Mouse (Mus musculus) megakaryocyte-erythroid progenitor cell, adult 5-6 weeks (primary cell): ENCODE data around the gene Card11. TPM values are rescaled to one million over a fixed set of nuclear protein-coding genes. Genes with fewer than 3 reads are reported as not detected.

Source experiments
- ATAC-seq: replicated peaks from 2 replicates; pipeline ENCODE4 v1.8.0; 2016; ENCODE audit warnings: mild to moderate bottlenecking, inconsistent platforms; ENCODE audit not compliant: severe bottlenecking, poor library complexity, low FRiP score, low TSS enrichment
- total RNA-seq, 2 experiments: library from RNA; stranded (forward) in 1 of 2; stranded (reverse) in 1 of 2; fragments of 200-1000, 215-1000 nt in 1 of 2; fragments of >200 nt in 1 of 2; fragmentation: Nextera tagmentation in 1 of 2; gene quantifications; 2 replicates each; pipeline ENCODE4 v1.2.3; 2014 to 2017

Gene Card11
- total RNA-seq, 2 experiments from 2014 or later = 1.5 to 2.1 TPM

DNA sequence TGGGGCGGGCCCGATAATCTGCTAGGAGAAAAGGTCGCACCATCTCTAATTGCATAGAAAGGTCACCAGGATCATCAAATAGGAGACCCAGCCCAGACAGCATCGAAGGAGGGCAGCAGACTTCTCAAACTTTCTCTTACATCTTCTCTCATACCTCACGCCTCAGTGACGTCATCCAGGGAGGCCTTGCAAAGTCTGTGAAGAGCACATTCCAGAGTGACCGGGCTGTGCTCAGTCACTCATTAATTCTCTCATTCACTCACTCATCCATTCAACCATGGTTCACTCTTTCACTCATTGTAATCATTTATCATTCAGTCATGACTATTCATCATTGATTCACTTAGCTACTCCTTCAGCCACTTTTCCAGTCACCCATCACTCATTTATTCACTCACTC, 63.6 kb downstream of the Card11 start:
- no peak for ATAC-seq

GRCm38 (mm10) chr5:140935848-140936247, 64.5 kb downstream of the Card11 start:
- no peak for ATAC-seq

DNA sequence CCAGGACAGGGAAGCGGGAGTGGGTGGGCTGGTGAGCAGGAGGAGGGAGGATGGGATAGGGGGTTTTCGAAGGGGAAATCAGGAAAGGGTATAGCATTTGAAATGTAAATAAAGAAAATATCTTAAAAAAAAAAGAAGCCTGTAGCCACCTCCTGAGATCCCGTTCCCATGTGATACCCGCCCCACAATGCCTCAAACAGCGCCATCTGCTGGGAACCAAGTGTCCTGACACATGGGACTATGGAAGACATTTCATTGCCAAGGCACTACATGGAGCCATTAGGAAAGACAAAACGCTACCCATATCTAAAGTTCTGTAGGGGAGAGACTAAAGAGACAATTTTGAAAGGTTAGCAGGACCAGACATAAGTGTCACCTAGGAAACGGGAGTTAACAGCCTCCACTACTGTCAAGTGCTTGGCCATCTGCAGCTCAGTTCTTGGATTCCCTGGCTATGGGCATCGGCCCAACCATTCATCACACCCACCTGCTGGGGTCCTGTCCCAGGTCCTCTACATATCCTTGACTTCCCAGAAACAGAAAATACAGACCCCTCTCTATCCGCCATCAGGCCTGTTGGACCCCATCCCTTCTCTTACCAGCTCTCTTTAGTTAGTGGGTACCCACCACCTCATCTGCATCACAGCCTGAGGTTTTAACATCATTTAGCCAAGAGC, 65.6 kb downstream of the Card11 start:
- ATAC-seq = no peak

- ATAC-seq = no peak
Observed at GRCm38 (mm10) chr5:140931523-140932229, 68.7 kb downstream of the Card11 start.

DNA sequence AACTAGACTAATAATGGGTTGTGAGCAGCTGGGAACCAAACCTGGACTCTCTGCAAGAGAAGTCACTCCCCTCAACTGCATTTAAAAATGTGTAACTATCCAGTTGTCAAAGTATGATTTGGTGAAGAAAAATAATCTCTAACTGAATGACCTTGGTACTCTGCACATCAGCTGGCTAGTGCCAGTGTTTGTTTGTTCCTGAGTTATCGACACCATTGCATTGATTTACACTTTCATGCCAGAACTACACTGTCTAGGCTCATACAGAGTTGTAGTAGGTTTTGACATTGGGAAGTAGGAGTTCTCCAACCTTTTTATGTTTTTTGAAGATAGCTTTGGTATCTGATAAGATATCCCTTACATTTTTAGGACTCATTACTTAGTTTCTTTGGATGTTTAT, 81.9 kb downstream of the Card11 start:
- no peak for ATAC-seq

DNA sequence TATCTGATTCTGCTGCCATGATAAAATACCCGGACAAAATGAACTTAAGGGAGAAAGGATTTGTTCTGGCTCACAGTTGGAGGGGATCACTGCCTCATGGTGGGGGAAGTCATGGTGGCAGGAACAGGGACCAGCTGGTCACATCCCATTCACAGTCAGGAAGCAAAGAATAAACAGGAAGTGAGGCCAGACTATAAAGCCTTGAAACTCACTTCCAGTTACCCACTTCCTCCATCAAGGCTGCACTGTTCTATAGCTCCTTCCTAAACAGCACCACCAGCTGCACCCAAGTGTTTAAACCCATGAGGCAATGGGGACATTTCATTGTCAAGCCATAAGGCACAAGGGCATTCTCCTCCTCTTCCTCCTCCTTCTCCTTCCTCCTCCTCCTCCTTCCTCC, 82.6 kb downstream of the Card11 start:
- no peak for ATAC-seq

DNA sequence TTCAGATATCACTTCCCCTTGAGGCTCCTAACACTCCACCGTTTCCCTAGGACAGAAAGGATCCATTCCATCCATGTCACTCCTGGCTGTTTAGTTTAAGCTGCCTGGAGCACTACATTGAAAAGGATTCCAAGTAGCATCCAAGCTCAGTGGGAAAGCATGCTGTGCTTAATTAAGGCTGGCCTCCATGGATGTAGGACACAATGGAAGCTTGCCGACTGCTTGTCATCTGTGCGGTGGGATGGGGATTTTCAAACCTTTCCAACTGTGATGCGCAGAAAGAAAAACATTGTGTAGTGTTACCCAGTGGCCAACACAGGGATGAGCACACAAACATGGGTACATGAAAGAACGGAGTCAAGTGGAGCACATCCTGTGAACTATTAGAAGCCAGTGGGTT, 89.5 kb downstream of the Card11 start:
- ATAC-seq = no peak

DNA sequence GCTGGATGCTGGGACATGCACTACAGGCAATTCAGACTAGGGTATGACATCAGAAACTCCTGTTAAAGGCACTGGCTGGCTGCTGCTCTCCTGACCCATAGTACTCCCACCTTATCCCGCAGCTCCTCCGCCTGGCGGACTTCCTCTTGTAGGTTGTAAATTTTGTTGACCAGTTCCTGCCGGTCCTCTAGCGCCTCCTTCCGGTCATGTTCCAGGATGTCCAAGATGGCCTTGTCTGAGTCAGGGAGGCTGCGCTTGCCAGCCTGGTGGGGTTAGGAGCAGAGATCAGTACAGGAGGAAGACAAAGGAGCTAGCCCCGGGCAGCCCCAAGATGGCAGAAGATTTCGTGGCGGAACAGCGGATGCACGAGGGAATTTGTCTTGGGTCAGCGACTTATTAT, 99.5 kb downstream of the Card11 start:
- no peak for ATAC-seq

DNA sequence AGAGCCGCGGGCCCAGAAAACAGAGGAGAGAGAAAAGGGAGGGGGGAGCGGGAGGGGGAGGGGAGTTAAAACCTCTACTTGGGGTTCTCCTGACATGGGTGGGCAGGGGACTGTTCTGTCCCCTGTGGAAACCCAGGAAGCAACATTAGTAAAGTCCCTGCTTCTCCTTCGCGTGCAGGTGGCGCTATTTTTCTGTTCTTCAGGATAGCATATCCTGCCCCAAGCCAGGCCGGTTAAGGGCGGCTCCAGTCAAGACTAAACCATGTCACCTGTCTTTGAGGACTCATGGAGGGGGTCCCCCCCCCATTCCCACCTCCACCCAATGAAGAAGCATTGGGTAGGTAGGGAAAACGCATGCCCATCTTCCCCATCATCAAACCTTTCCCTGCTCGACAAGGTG, 109.3 kb downstream of the Card11 start:
- ATAC-seq = no peak

DNA sequence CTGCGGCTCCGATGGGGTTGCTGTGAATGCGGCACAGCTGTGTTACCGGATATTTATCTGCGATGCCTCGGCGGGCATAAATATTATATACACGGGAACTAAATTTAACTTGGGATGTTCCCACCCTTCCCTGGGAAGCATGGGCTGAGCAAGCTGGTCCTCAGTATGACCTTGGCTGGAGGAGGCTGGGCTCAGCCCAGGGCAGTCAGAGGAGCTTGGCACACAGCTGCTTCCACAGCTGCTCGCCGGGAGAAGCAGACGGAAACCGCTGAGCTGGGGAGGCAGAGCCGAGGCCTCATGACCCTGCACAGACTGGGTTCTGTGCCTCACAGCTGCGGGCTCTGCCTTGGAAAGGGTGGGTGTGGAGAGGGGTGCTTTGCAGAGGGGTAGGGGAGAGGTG, 110.3 kb downstream of the Card11 start:
- no peak for ATAC-seq

GRCm38 (mm10) chr5:140889539-140889938, 110.8 kb downstream of the Card11 start:
- ATAC-seq = peak; percentile 80

DNA sequence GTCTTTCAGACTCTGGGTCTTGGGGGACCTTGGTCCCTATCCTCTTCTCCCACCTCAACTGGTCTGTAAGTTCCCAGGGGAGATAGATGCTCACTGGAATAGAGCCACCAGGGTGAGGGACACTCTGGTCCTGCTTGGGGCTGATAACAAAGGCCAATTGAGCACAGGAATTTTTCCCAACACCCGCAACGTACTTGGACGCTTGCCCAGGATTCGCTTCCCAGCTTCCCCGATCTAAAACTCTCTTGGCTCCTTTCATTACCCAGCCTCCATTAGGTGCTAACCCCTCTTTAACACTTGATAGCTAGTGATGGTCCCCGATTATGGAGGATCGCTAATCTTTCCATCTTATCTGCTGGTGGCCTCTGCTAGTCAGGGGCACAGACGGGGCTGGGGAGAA, 112.5 kb downstream of the Card11 start:
- no peak for ATAC-seq

DNA sequence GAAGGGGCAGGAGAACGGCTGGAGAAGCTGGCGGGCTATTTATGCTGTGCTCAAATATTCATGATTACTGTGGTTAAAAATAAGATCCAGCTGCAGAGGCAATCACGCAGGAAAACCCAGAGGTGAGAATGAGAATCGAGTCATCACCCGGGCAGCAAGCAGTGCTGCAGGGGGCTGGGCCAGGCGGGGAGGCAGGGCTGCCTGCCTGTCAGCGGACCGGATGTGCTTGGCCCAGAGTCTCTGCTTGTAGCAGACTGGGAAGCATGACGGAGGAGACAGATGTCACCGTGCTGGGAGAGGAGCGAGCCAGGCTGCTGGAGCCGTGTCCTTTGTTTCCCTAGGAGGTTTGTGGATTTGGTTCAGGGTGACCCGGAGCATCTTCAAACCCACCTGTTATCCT, 115.4 kb downstream of the Card11 start:
- ATAC-seq = no peak

- no peak for ATAC-seq
Observed at GRCm38 (mm10) chr5:140882391-140882790, 118.0 kb downstream of the Card11 start.

- no peak for ATAC-seq
Observed at GRCm38 (mm10) chr5:140880151-140880550, 120.2 kb downstream of the Card11 start.

- ATAC-seq = no peak
Observed at GRCm38 (mm10) chr5:140878644-140879043, 121.7 kb downstream of the Card11 start.

DNA sequence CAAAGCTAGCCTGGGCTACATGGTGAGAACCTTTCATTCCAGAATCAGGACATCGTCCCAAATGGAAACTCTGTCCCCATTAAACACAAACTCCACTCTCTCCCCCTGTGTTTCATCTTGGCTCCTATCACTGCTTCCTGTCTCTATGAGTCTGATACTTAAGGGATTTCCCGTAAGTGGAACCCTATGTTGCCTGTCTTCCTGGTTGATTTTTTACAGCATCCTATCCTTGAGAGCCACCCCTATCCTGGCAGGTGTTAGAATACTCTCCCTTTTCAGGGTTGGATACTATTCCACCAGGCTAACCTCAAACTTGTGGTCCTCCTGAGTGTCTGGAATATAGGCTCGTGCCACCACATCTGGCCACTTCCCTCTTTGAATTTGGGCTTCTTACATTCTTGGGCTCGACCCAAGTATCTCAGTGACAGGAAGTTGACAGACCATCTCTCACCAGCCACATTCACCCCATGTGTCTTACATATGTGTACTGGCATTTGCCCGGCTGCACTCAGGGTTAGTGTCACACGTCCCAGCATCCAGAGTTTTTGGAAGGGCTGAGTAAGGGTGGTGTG, 126.6 kb downstream of the Card11 start:
- ATAC-seq = no peak

DNA sequence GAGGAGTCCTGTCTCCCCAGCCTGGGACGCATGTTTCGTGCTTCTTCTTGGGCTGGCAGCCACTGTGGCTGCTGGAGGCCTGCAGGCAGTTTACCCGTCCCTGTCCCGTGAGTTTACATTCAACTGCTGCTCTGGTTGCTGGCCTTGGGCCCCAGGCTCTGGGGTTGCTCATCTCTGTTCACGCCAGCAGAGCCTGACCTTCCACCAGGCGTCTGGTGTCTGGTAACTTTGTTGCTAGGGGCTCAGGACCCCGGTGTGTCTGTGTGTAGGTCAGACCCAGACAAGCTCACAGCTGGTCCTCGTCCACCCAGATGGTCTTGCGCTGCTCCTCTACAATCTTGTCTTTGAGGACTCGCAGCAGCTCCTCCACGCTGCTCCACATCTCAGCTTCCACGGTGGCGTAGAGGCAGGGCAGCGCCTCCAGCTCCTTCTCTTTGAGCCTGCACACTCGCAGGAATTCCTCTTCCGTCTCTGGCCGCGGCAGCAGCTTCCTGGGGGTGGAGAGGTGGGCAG, 127.3 kb downstream of the Card11 start:
- no peak for ATAC-seq

GRCm38 (mm10) chr5:140872532-140873038, 127.8 kb downstream of the Card11 start:
- peak; percentile 72 for ATAC-seq

DNA sequence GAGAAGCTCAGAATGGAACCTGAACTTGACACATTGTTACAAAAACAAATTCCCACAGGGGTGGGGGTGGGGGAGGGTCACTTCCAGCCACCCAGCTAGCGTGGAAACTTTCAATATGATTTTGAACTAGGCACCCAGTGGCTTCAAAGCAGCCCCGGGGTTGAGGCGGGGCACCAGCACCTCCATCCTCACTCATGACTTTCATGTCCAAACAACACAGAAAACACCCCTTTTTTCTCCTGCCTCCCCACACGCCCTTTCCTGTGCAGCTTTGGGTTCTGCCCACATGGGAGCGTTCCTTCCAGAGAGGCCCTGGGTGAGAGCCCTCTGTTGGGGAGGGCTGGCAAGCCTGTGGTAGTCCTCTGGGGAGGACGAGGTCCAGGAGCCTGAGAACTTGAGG, 129.1 kb downstream of the Card11 start:
- no peak for ATAC-seq

DNA sequence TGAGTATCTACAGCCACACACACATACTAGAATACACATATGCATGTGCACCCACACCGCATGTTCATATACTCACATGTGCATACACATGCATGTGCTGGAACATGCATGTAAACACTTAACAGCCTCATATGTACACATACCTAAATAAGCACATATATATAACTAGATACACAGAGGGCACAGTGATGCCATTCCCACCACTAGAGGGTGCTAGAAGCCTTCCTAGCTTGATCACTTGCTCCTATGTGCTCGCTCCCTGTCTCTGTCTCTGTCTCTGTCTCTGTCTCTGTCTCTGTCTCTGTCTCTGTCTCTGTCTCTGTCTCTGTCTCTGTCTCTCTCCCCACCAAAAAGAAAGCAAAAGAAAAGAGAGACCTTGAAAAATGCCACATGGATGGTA, 131.3 kb downstream of the Card11 start:
- ATAC-seq = peak; percentile 78; the same call in 1 of the 2 replicates
